Mouse (Mus musculus): ENCODE results near the gene Slc22a1.
A peak's percentile ranks its signal among the peaks of the same experiment; 100 is the strongest.
"Not testable (repeated sequence)": the region's sequence is repeated elsewhere in the genome, so short reads cannot be mapped to it uniquely, and the experiment has no call there.

Slc22a1 gene

GRCm38 (mm10) chr17:12684928-12685624 lies 9.4 kb upstream of the Slc22a1 start:
- no peak for DNase-seq

GRCm38 (mm10) chr17:12684412-12684811 lies 8.8 kb upstream of the Slc22a1 start:
- DNase-seq, result no peak

- DNase-seq, result no peak
These were observed 8.0 kb upstream of the Slc22a1 start for GRCm38 (mm10) chr17:12683582-12683981.

- DNase-seq, result no peak
These were observed 2.6 kb upstream of the Slc22a1 start for GRCm38 (mm10) chr17:12678261-12678660.

- DNase-seq, result no peak
These were observed 1.5 kb upstream of the Slc22a1 start for GRCm38 (mm10) chr17:12677139-12677538.

GRCm38 (mm10) chr17:12674980-12675379 lies 649 bp downstream of the Slc22a1 start:
- not testable (repeated sequence) for DNase-seq

- peak in 1 of 2 experiments; percentile 46 for DNase-seq
These were observed 1.8 kb downstream of the Slc22a1 start for GRCm38 (mm10) chr17:12673871-12674270.

GRCm38 (mm10) chr17:12672285-12672790 lies 3.3 kb downstream of the Slc22a1 start:
- no peak for DNase-seq

- DNase-seq, result no peak
These were observed 4.5 kb downstream of the Slc22a1 start for GRCm38 (mm10) chr17:12671029-12671605.

GRCm38 (mm10) chr17:12669363-12669679 lies 6.3 kb downstream of the Slc22a1 start:
- peak in 1 of 2 experiments; percentile 35 for DNase-seq

GRCm38 (mm10) chr17:12668478-12669362 lies 6.9 kb downstream of the Slc22a1 start:
- no peak for DNase-seq

- no peak for DNase-seq
These were observed 11.5 kb downstream of the Slc22a1 start for GRCm38 (mm10) chr17:12664156-12664555.

- peak in 1 of 2 experiments; percentile 39 for DNase-seq
These were observed 14.9 kb downstream of the Slc22a1 start for GRCm38 (mm10) chr17:12660572-12661260.

- DNase-seq, result no peak
These were observed 16.4 kb downstream of the Slc22a1 start for GRCm38 (mm10) chr17:12659233-12659632.

GRCm38 (mm10) chr17:12658784-12659183 lies 16.8 kb downstream of the Slc22a1 start:
- no peak for DNase-seq

- no peak for DNase-seq
These were observed 19.8 kb downstream of the Slc22a1 start for GRCm38 (mm10) chr17:12655826-12656225.

- no peak for DNase-seq
These were observed 21.6 kb downstream of the Slc22a1 start for GRCm38 (mm10) chr17:12654061-12654460.

GRCm38 (mm10) chr17:12652604-12653003 lies 23.0 kb downstream of the Slc22a1 start:
- DNase-seq, result no peak

GRCm38 (mm10) chr17:12645461-12645860 lies 30.2 kb downstream of the Slc22a1 start:
- DNase-seq, result no peak

- DNase-seq, result no peak
These were observed 34.5 kb downstream of the Slc22a1 start for GRCm38 (mm10) chr17:12641087-12641486.

- no peak for DNase-seq
These were observed 36.0 kb downstream of the Slc22a1 start for GRCm38 (mm10) chr17:12639585-12639984.

- peak in 1 of 2 experiments; percentile 15 for DNase-seq
These were observed 40.8 kb downstream of the Slc22a1 start for GRCm38 (mm10) chr17:12634814-12635213.

Measured in kidney, postnatal 4 days (tissue).